Mouse (Mus musculus) kidney, adult 8-10 months (tissue): ENCODE results near the gene Prss12.

Source experiments
- DNase-seq, 2 experiments: peaks; one replicate each; pipeline ENCODE4 v3.0.0; 2022

Prss12 gene

DNA sequence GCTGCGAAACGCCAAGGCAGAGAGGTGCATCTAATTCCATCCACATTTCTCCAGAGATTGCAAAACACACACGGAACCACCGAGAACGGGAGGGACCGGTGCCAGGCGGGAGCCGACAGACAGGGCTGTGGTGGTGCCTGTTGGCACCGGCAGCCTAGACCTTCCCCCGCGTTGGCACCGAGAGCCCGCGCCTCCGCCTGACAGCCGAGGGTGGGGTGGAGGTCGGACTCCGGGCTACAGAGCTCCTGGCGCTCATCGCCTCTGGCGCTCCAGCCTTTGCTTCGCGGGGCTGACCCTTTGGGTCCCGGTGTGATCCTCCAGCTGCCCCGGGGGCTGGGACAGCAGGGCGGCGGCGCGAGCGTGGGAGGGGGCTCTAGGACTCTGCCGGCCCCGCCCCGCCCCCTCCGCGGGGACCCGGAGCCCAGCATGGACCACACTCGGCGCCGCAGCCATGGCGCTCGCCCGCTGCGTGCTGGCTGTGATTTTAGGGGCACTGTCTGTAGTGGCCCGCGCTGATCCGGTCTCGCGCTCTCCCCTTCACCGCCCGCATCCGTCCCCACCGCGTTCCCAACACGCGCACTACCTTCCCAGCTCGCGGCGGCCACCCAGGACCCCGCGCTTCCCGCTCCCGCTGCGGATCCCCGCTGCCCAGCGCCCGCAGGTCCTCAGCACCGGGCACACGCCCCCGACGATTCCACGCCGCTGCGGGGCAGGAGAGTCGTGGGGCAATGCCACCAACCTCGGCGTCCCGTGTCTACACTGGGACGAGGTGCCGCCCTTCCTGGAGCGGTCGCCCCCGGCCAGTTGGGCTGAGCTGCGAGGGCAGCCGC lies at the start of gene Prss12:
Gene Prss12, plus strand, starts transcription at position 206 of the 830 bp plus-strand sequence.
- DNase-seq: peak; percentile 13 to 26

DNA sequence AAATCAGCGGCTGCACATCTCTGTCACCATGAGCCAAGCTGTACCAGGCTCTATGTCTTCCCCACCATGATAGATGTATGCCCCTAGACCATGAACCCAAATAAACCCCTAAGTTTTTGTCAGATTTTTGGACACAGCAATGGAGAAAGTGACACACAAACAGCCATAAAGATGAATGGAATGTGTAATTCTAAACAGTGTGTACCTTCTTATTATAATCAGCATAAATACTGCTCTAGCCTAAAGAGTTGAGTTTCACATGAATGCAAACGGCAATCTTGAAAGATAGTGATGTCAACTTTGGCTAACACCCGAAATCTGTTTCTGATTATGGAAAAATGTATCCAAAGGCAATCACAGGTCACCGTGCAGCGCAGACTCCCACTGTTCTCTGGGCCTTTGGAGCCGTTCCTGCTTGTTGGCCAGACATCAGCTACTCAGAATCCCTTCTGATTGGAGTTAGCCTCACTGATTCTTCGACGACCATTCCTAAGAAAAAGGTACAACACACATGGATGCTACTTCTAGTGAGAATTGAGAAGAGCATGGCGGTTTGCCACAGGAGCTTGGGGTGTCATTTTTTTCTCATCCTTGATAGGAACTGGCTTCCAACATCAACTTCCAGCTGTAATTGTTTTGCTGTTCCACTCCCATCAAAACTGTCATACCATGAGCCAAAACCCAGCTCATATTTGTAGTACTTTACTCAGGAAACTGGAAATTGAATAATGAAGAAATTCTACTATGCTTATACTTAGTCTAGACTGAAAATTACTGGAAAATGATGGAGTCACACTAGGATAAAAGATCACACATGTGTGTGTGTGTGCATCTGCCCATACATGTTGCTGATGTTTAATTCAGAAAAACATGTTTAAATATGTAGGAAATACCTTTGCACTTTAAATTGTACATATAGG lies 48.9 kb upstream of the Prss12 start:
- DNase-seq: no peak

DNA sequence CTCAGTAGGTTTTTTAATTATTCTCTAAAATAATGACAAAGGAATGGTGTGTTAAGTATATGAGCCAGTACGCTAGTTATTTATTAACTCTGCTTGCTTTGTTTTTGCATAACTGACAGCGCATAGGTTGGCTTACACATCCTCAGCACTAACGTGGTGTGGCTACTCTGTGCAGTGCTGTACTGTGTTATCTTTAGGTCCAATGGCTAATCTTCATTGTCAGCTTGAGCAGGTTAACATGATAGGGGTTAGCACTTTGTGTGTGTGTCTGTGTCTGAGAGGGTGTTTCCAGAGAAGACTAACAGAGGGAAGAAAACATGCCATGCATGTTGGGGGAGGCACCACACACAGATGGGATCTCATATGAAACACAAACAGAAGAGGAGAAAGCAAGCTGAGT lies 41.8 kb upstream of the Prss12 start:
- no peak for DNase-seq

DNA sequence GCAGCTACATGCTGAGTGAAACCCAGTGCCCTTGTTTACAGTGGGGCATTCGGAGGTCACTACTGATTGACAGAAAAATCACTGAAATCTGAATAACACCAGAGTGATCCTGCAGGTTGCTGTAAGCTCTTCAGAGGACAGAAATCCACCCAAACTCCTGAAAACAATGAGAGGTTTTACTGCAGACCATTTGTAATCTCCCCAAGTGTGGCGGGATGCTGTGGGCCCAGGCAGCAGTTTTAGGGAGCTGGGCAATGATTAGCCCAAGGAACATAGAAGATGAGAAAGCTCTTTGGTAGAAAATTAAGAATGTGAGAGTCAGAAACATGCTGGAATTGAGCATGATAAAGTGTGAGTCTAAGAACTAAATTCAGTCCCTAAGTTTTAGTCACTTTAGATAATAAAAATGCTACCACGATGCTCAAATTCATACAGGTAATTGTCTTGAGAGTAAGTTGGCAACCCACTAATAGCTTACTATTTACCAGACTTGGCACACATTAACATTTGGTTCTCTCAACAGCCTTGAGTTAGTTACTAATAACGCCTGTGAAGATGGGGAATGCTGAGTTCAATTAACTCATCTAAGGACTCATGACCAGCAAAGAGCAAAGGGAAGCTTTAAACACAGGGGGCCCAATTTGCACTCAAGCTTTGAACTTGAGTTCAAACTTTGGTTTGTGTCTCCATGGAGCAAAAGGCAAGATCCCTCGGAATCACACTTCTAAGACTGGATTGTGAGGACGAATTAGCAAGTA lies 34.7 kb upstream of the Prss12 start:
- peak; percentile 11 to 47 for DNase-seq

DNA sequence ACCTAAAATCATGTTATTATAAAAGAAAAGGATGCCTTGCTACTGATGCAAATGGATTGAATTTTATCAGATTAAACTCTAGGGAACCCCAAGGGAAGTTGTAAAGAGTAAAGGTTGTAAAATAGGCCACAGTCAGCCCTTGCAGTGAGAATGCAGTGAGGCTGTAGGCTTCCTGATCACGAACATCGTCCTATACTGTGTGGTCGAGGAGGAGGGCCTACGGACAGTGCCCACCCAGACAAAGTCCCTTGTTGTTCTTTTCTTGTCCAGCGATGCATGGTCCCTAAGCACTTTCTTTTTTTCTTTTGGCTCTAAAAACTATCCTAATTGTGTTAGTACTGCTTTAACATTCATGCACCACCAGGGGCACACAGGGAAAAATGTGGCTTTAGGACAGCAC lies 33.5 kb upstream of the Prss12 start:
- DNase-seq: no peak

DNA sequence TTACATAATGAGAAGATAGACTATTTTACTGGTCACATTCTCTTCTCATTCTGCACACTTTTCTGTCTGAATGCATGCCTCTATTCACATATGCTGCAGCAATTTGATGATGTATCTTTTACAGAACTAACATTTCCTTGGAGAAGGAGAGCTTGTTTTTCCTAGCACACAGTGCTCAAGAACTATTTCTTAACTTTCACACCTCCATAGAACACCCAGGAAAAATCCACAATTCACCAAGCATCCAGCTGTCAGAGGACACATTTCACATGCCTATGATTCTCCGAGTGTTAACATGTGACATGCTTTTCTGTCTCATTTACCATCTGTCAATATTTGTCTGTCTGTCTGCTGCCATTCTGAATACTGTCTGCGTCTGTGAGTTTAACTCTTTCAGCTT lies 21.1 kb upstream of the Prss12 start:
- DNase-seq: no peak

DNA sequence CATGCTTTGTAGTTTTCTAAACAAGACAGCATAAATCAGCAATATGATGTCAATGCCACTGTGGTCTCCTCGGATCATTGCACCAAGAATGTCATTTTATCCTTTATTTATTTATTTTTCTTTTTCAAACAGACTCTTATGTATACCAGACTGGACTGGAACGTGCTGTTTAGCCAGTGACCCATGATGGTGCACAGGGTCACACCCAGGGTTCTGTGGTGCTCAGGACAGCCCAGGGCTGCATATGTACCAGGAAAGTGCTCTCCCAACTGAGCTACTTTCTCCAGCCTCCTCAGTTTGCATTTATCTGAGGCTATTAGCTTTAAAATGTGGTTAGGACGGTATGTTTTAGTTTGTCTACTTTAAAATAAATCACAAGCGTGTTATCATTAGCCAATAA lies 18.7 kb upstream of the Prss12 start:
- no peak for DNase-seq

DNA sequence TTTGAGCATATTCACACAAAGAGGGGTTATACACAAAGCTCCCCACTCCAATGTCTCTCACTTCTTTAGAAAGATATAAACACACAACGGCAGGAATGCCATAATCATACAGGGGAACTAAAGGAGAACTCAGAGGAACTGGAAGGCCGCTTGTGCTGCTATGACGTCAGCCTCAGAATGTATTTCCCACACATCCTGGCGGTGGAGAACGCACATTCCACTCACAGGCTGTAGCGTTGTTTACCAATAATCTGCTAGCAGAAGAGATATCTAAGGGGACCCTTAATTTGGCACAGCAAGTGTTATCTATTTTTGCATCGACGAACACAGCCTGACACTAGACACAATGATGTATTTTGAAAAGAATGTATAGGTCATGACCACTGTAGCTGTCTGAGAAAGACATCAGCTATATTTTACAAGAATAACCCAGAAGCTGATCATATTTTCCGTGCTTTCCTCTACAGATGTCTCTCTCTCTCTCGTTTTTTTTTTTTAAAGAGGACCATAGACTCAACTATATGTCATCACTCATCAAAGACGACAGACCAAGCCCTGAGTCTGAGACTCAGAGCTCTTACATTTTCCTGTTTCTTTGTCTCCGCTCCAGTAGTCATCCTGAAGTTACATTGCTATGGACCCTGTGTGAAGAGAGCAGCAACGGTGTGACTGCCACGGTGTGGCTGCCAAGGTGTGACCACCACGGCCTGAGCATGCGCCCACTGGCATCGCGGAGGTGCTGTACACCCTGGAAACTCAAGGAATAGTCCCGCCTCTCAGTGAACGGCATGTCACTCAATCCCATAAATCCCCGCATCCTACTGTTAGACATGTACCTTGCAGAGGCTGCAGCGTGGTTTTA lies 16.9 kb upstream of the Prss12 start:
- DNase-seq: no peak

DNA sequence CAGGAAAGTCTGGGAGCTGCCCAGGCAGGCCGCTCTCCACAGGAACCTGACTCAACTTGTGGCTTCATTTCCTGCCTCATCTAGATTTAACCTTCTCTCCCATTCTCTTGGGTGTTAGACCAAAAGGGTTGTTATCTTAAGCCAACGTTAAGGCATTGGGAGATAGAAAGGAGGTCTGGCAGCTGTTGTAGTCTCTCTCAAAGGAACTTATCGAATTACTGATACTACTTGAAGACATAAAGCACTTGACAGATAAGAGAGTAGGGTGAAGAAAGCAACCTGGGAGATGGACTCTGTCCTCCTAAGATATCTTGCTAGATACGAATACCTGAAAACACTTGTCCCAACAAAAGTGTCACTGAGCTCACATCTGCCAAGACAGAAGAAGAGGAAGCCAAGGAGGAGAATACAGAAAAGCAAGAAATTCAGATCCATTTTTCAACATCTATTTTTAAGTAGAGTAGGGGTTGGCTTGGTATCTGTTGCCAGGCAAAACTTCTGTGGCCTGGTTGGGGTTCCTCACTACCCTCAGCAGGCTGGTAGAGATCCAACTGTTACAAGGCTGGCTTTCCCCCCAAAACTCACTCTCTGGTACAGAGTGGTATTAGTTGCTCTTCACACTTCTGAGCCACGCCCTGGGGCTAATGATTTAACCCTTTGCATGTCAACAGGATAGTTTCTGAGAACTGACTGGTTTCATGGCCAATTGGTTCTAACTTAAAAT lies 14.6 kb upstream of the Prss12 start:
- no peak for DNase-seq

DNA sequence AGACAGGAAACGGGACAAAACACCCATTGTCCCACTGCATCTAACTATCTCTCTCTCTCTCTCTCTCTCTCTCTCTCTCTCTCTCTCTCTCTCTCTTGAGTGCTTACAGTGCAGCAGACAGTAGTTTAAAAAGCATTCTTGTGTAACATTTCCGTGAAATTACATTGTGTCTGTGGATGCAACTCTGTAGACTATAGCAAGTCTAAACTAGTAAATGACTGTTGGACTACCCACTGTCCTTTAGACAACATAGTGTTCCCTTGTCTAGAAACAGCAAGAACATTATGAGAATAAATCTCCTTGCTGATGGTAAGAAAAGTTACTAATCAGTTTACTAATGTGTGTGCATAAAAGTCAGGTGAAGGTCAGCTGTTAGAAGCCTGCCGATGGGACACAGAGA lies 13.4 kb upstream of the Prss12 start:
- DNase-seq: no peak

DNA sequence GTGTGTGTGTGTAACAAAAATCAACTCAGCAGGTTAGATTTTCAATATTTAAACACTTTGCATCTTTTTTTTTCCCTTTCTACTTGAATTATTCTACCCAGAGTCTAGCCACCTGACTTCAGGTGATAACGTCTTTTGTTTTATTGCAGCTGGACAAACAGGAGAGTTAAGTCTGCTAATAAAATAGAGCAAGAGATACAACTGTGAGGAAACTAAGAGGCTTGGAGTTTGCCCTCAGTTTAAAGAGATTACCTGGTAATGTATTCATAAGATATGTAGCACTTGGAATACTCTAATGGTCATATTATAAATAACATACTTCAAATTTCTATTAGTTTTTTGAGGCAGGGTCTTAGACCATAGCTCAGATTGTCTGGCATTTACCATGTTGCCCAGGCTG lies 9.1 kb upstream of the Prss12 start:
- DNase-seq: no peak

DNA sequence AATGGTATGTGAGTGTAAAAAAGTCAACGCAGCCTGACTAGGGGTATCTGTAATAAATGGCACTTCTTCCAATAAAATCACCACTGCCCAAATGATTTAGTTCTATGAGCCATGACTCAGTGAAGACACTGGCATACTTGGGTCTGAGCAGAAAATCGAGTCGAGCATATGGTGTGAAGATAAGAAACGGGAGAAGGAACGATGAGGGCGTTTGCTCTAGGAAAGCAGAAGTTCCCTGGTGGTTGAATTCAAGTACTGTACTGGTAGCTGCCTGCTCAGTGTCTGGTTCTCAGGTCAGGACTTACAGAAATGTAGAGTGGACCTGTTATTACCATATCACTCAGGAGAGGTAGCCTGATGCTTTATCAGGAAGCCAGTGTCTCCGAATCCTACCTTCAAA lies 6.2 kb upstream of the Prss12 start:
- no peak for DNase-seq

DNA sequence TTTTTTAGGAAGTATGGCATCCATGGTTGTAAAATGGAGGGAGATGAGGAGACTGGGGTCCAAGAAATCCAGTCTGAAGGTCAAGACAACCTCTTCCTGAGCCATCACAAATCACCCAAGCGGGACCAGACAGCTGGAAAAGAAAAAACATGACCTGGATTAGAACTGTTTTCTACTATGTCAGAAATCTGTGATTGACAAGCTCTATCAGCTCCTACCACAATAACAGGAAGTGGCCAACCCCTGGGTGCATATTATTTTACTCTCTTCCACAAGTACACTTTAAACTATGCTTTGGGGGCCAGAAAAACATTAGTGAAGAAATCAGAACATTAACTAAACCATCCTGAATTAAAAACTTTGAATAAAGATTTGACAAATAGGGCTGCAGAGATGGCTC lies 2.2 kb upstream of the Prss12 start:
- DNase-seq: no peak

DNA sequence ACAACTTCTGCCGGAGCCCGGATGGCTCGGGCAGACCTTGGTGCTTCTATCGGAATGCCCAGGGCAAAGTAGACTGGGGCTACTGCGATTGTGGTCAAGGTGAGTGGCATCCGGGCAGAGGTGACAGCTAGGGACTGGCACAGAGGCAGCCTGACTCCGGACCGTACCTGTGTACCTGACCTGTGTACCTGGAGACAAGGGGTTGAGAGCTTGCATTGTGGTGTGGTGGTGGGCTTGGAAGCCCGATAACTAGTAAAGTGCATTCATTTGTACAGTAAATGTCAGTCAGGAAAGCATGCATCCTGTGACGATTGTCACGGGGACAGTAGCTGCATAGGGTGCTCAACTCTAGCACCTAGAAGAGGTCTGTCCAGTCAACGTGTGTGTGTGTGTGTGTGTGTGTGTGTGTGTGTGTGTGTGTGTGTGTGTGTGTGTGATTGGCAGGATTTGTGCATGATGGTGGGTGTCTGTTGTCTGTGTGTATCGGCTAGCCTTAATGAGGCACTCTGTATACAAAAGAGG lies 886 bp downstream of the Prss12 start:
- DNase-seq: peak in 1 of 2 experiments; percentile 4

DNA sequence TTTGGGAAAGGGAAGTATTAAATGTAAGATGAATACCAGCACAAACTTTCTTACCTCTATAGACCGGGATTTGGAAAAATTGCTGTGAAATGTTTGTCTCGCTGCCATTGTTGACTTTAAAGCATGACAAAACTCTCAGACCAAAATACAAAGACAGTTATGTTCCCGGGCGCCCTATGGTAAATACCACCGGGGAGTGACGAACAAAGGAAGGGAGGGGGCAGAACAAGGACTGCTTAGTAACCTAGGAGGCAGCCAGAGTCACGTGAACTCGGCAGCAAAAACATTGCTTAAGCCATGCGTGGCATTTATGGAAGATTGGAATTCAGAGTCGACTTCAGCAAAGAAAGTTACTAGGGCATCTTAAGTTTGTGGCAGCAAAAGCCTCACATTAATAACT lies 1.4 kb downstream of the Prss12 start:
- DNase-seq: no peak

DNA sequence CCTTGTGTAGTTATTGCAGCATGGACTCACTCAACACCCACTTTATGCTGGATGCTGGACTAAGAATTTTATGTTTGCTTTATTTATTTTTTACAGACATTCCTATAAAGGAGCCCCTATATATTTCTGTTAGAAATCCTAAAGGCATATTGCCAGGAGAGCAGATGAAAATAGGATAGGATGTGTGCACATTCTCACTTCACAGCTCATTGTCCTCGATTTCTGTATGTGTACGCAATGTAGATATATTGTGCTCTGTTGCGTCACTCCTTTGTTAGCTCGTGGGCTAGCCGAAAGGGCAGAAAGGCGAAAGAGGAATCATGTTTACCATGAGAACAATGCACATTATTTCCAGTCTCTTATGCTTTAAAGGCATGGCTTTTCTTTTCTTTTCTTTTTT lies 3.4 kb downstream of the Prss12 start:
- DNase-seq: no peak

DNA sequence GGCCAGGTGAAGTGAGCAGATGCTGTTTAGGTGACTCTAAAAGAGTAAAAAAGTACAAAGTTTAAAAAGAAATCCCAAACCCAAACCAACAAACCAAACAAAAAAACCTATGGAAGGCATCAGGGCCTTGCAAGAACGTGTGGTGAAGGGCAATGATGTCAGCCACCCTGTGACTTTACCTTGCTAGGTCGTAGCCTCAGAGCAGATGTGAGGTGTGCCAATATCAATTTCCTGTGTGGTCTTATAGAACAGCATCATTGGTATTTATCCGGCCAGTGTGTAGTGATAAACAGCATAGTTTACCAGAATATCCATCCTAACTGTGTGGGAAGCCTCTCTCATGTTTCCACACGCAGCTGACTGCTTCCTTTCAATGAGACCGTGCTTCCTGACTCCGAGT lies 6.2 kb downstream of the Prss12 start:
- no peak for DNase-seq

DNA sequence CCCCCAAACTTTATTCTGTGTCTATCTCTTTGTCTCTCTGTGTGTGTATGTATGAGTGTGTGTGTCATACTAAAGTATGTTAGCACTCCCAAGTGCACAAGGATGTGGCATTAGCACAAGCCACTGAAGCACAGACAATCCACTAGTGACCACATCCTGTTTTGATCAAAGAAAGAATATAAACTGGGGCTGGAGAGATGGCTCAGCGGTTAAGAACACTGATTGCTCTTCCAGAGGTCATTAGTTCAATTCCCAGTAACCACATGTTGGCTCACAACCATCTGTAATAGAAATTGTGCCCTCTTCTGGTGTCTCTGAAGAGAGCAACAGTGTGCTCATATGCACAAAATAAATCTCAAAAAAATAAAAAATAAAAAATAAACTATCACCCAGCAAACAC lies 12.8 kb downstream of the Prss12 start:
- DNase-seq: no peak

DNA sequence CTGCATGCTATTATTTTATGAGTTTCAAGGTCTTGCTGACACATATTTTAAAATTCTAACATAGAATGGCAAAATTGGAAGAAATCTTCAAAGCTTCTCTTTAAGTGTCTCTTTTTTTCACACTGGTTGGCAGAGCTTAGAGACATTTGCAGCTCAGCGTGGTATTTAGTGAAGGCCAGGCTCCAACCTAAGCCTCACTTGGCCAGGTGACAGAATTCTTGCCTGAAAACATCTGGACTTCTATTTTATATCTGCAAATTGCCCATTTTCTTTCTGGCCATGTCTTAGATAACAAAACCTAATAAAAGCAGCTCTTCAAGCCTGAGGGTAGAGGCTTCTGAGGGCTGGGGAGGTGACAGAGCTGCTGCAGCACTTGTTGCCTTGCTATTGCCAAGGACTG lies 13.7 kb downstream of the Prss12 start:
- no peak for DNase-seq

DNA sequence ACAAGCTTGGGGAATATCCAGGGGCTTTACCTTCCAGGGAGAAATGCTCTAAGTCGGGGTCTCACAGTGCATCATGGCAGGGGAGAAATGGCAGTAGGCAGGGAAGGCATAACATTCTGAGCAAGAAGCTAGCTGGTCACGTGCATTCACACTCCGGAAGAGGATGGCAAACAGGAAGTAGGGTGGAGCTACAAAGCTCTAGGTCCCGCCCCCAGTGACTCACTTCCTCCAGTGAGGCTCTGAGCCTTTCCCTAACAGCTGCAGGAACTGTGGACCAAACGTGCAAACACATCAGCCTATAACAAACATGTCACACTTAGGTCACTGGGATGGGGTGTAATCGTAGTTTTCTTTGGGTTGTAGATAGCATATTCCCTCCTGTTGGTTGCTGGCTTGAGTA lies 15.6 kb downstream of the Prss12 start:
- DNase-seq: no peak

DNA sequence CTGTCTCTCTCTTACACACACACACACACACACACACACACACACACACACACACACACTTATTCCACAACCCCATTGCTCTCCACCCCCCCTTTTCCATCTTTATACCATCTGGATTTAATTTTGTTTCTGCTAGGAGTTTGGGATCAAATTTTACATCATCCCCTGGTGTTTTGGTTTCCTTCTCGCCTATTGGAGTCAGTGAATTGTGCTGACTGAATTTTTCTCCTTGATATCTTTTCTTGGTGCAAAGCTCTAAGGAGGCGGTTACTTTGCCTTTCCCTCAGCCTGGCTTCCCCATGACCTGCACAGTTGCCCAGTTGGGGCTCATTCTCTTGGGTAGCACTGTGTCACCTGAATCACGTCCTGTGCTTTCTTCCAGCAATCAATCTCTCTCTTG lies 30.1 kb downstream of the Prss12 start:
- no peak for DNase-seq
